Mouse (Mus musculus): Measurements from ENCODE around the gene 2310033P09Rik. TPM values are rescaled to one million over a fixed set of nuclear protein-coding genes. Genes with fewer than 3 reads are reported as not detected.
A peak's percentile ranks its signal among the peaks of the same experiment; 100 is the strongest.

The 2310033P09Rik gene
- 15.4 and 15.9 TPM in 2 replicates for polyA plus RNA-seq (2015; fragmentation: Nextera tagmentation; extraction: Ambion mirVana)

DNA sequence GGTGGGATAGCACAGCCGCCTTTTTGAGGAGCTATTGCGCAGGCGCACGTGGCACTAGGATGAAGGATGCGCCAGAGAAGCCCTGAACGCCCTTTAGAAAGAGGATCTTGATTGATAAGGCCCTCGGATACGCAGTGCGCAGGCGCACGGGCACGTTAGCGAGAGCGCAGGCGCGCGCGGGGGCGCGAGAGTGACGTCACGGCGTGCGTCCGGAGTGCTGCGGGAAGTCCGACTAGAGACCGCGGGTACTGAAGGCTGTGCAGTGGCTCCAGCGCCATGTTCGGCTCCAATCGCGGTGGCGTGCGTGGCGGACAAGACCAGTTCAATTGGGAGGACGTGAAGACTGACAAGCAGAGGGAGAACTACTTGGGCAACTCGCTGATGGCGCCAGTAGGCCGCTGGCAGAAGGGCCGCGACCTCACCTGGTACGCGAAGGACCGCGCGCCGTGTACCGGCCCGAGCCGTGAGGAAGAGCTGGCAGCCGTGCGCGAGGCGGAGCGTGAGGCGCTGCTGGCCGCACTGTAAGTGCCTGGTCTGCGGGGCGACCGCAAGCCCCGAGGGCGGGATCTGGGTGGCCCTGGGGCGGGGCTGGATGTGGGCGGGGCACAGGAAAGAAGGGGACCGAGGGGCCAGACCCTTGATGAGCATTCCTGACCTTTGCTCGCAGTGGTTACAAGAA, at the start of gene 2310033P09Rik:
2310033P09Rik (plus strand) TSS at position 169 of the 679 bp plus-strand sequence.
- peak within 1 kb of the TSS; percentile 95 for H3K9ac ChIP-seq
- peak; percentile 81 for ATAC-seq (ENCODE audit: insufficient read depth)
- peaks cover 76% of the 10 kb centered on the region for H3K36me3 ChIP-seq (replicated peaks)
- H3K27ac ChIP-seq (replicated peaks), result peak within 1 kb of the TSS; percentile 94
- WGBS (ENCODE audit: insufficient replicate concordance), result under 1% methylated on average over 67 of the region's 67 CpGs
- no peaks in the 10 kb centered on the region for H3K9me3 ChIP-seq (replicated peaks)
- H3K4me3 ChIP-seq (replicated peaks), result peak within 1 kb of the TSS; percentile 97
- peak within 1 kb of the TSS; percentile 94 for H3K4me2 ChIP-seq
- peaks cover 46% of the 10 kb centered on the region for H3K4me1 ChIP-seq (replicated peaks)
- H3K27me3 ChIP-seq, result no peaks in the 10 kb centered on the region

GRCm38 (mm10) chr11:59159099-59159498, 49.0 kb upstream of the 2310033P09Rik start:
- H3K36me3 ChIP-seq (replicated peaks), result peaks cover 66% of the 10 kb centered on the region
- H3K4me2 ChIP-seq, result no peak overlapping the region
- H3K27me3 ChIP-seq, result no peaks in the 10 kb centered on the region
- ATAC-seq (ENCODE audit: insufficient read depth), result no peak
- no peak overlapping the region for H3K27ac ChIP-seq (replicated peaks)
- peaks cover 31% of the 10 kb centered on the region for H3K4me1 ChIP-seq (replicated peaks)
- H3K9me3 ChIP-seq (replicated peaks), result no peaks in the 10 kb centered on the region
- H3K4me3 ChIP-seq (replicated peaks), result no peak overlapping the region
- no peak overlapping the region for H3K9ac ChIP-seq
- WGBS (ENCODE audit: insufficient replicate concordance), result 90% methylated on average over 13 of the region's 13 CpGs

DNA sequence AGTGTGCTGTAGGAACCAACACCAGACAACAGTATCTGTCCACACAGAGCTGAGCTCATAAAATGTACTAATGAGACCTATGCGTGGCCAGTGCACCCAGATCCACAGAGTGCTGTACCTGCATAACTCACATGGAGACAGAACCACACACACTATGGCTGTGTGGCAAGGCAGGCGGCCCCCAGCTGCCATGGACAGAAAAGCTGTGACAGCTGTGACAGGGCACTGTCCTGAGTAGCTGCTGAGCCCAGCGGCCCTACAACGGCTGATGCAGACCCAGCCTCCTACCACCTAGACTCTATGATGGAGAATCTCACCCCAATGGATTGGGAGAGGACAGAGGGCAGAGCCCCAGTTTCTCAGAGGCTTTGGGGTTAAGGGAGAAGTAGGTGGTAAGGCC, 48.6 kb upstream of the 2310033P09Rik start:
- Histone ChIP-seq H3K9me3 (replicated peaks) (no peaks in the 10 kb centered on the region), H3K9ac (no peak overlapping the region), H3K36me3 (replicated peaks) (peaks cover 66% of the 10 kb centered on the region), H3K4me2 (no peak overlapping the region), H3K4me1 (replicated peaks) (peaks cover 34% of the 10 kb centered on the region), H3K27ac (replicated peaks) (no peak overlapping the region), H3K27me3 (no peaks in the 10 kb centered on the region), H3K4me3 (replicated peaks) (no peak overlapping the region)
- WGBS (ENCODE audit: insufficient replicate concordance), result 85% methylated on average over 4 of the region's 4 CpGs
- no peak for ATAC-seq (ENCODE audit: insufficient read depth)

- H3K9me3 ChIP-seq (replicated peaks), result no peaks in the 10 kb centered on the region
- H3K4me1 ChIP-seq (replicated peaks), result peaks cover 47% of the 10 kb centered on the region
- peaks cover 55% of the 10 kb centered on the region for H3K36me3 ChIP-seq (replicated peaks)
- WGBS (ENCODE audit: insufficient replicate concordance), result 76% methylated on average over 5 of the region's 5 CpGs
- peak overlapping the region; percentile 85 for H3K4me2 ChIP-seq
- peak overlapping the region; percentile 78 for H3K4me3 ChIP-seq (replicated peaks)
- H3K27me3 ChIP-seq, result no peaks in the 10 kb centered on the region
- ATAC-seq (ENCODE audit: insufficient read depth), result no peak
- H3K27ac ChIP-seq (replicated peaks), result peak overlapping the region; percentile 99
- peak overlapping the region; percentile 64 for H3K9ac ChIP-seq
Measured at GRCm38 (mm10) chr11:59161398-59161797, 46.7 kb upstream of the 2310033P09Rik start.

DNA sequence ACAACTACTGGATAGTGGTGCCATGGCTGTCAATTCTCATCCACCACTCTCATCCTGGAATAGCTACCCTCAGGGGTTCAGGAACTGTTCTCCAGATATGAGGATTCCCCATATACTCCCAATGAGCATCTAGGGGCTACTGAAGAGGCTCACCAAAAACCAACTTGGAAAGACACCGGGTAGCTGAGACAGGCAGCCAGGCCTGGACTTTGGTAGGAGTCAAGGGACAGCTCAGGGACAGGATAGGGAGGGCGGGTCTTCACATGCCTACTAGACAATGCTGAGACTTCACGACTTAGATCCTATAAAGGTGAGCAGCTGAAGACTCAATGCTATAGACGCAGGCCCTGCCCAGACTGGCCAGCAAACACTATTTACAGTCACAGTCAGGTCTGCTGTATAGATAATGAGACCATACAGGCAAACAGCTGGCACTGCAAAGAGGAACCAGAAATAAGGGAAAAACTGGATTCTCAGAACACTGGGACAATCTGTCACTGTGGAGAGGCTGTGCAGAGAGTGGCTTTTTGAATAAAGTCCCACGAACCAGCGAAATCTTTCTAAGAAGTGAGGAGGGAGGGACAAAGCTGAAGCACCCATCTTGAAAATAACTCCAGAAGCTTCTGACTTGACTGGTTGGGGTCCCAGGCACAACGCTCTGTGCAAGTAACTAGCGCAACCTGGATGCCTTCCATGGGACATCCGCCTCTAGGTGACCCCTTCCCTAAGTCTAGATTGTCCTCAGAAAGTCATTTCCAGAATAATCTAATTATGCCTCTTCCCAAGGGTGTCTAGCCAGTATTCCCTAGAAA, 45.5 kb upstream of the 2310033P09Rik start:
- peak overlapping the region; percentile 64 for H3K9ac ChIP-seq
- peak overlapping the region; percentile 85 for H3K4me2 ChIP-seq
- peaks cover 43% of the 10 kb centered on the region for H3K36me3 ChIP-seq (replicated peaks)
- ATAC-seq (ENCODE audit: insufficient read depth), result no peak
- H3K27me3 ChIP-seq, result no peaks in the 10 kb centered on the region
- peak overlapping the region; percentile 99 for H3K27ac ChIP-seq (replicated peaks)
- H3K4me1 ChIP-seq (replicated peaks), result peaks cover 55% of the 10 kb centered on the region
- WGBS (ENCODE audit: insufficient replicate concordance), result 39% methylated on average over 9 of the region's 9 CpGs
- no peaks in the 10 kb centered on the region for H3K9me3 ChIP-seq (replicated peaks)
- H3K4me3 ChIP-seq (replicated peaks), result peak overlapping the region; percentile 78

DNA sequence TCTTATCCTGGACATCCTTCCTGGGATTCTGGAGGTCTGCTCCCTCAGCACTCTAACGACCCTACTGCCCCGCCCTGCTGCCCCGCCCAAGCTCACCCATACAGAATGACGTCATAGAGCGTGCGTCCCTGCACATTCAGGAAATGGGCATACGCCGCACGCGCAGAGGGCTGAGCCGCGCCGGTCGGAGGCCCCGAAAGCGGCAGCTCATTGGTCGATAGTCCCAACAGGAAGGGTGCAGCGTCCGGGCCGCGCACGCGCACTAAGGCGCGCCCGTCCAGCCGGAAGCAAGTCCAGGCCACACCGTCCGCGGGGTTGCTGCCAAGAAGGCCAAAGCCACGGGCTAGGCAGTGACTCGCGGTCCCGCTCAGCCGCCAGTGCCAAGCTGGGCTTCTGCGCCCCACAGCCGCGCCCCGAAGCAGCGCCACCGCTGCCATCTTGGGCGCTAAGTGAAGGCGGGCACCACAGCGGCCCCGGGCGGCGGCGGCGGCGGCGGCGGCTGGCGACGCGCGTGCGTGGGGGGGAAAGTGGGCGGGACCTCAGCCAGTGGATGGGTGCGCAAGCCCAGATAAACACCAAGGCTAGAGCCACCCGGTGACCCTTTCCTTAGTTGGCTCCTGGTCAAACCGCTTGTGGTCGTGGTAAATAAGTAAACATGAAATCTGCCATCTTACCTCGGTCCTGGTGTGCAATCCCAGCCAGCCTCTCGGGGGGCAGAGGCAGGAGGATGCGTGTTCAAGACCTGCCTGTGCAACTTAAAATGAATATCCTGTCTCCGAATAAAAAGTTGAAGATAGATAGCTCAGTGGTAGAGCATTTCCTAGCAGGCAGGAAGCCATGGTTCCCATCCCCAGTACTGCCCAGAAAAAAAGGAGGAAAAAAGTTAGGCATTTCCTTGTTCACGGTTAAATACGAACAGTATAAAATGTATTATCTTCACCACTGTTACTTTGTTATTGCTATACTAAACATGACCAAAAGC, 44.6 kb upstream of the 2310033P09Rik start, which contains the start of gene Iba57:
Iba57 (minus strand) TSS at position 485 of the 982 bp plus-strand sequence.
- peak within 1 kb of the TSS; percentile 99 for H3K27ac ChIP-seq (replicated peaks)
- H3K4me3 ChIP-seq (replicated peaks), result peak within 1 kb of the TSS; percentile 78
- no peaks in the 10 kb centered on the region for H3K9me3 ChIP-seq (replicated peaks)
- WGBS (ENCODE audit: insufficient replicate concordance), result 1% methylated on average over 68 of the region's 68 CpGs
- peak; percentile 89 for ATAC-seq (ENCODE audit: insufficient read depth)
- H3K4me1 ChIP-seq (replicated peaks), result peaks cover 63% of the 10 kb centered on the region
- peaks cover 34% of the 10 kb centered on the region for H3K36me3 ChIP-seq (replicated peaks)
- peak within 1 kb of the TSS; percentile 85 for H3K4me2 ChIP-seq
- no peaks in the 10 kb centered on the region for H3K27me3 ChIP-seq
- H3K9ac ChIP-seq, result peak within 1 kb of the TSS; percentile 88

DNA sequence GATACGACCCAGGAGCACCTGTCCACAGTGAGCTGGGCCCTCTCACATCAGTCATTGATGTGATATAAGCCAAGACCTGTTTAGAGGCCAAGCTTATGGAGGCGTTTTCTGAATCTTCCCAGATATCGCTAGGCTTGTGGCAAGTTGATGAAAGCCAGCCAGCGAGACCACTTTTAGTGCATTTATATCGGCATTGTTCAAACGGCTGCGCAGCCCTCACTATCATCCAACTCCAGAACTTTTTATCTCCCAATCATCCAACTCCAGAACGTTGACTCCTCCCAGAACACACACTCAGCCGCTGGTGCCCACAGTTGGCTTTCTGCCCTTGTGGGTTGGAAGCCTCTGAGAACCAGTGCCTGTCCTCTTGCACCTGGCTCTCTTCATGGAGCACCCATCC, 43.7 kb upstream of the 2310033P09Rik start:
- Histone ChIP-seq H3K9ac (peak overlapping the region; percentile 88), H3K4me2 (peak overlapping the region; percentile 85), H3K36me3 (replicated peaks) (peaks cover 26% of the 10 kb centered on the region), H3K4me1 (replicated peaks) (peaks cover 63% of the 10 kb centered on the region), H3K4me3 (replicated peaks) (peak overlapping the region; percentile 78), H3K27ac (replicated peaks) (peak overlapping the region; percentile 99), H3K9me3 (replicated peaks) (no peaks in the 10 kb centered on the region), H3K27me3 (no peaks in the 10 kb centered on the region)
- ATAC-seq (ENCODE audit: insufficient read depth), result peak; percentile 73
- WGBS (ENCODE audit: insufficient replicate concordance), result 14% methylated on average over 9 of the region's 9 CpGs

DNA sequence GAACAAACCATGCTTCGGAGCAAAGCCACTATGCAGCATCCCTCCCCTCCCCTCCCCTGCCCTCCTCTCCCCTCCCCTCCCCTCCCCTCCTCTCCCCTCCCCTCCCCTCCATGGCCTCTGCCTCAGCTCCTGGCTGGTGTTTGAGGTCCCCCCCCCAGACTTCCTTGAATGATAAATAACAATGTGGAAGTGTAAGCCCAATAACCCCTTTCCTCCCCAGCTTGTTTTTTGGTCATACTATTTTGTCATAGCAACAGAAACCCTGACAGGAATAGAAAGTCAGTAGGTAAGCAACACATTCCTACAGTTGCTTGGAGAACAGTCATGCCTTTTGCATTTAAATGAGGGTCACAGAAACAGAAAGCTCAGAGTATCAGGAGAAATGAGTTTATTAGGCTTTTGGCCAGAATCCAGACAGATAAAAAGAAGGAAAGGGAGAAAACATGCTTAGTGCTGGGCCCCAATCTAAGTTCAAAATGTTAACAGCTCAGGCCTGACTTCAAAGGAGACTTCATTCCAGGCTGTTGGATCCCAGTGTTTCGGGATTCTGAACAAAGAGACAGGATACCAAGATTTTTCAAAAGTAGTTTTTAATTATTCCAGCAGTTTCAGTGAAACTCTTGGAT, 42.4 kb upstream of the 2310033P09Rik start:
- H3K4me1 ChIP-seq (replicated peaks), result peaks cover 60% of the 10 kb centered on the region
- peak overlapping the region; percentile 99 for H3K27ac ChIP-seq (replicated peaks)

GRCm38 (mm10) chr11:59169807-59170206, 38.3 kb upstream of the 2310033P09Rik start:
- no peak overlapping the region for H3K4me2 ChIP-seq
- no peak overlapping the region for H3K4me3 ChIP-seq (replicated peaks)
- no peaks in the 10 kb centered on the region for H3K36me3 ChIP-seq (replicated peaks)
- H3K9me3 ChIP-seq (replicated peaks), result no peaks in the 10 kb centered on the region
- WGBS (ENCODE audit: insufficient replicate concordance), result 60% methylated on average over 3 of the region's 3 CpGs
- peaks cover 30% of the 10 kb centered on the region for H3K4me1 ChIP-seq (replicated peaks)
- ATAC-seq (ENCODE audit: insufficient read depth), result no peak
- no peak overlapping the region for H3K9ac ChIP-seq
- H3K27me3 ChIP-seq, result peaks cover 30% of the 10 kb centered on the region
- no peak overlapping the region for H3K27ac ChIP-seq (replicated peaks)

More for the DNA sequence above, 42.4 kb upstream of the 2310033P09Rik start:
- Histone ChIP-seq H3K36me3 (replicated peaks) (peaks cover 12% of the 10 kb centered on the region), H3K4me2 (peak overlapping the region; percentile 85; the same call in 1 of the 2 replicates), H3K9me3 (replicated peaks) (no peaks in the 10 kb centered on the region), H3K27me3 (no peaks in the 10 kb centered on the region), H3K9ac (no peak overlapping the region), H3K4me3 (replicated peaks) (no peak overlapping the region)
- 31% methylated on average over 2 of the region's 2 CpGs for WGBS (ENCODE audit: insufficient replicate concordance)
- ATAC-seq (ENCODE audit: insufficient read depth), result no peak

GRCm38 (mm10) chr11:59170549-59170948, 37.6 kb upstream of the 2310033P09Rik start:
- 62% methylated on average over 4 of the region's 4 CpGs for WGBS (ENCODE audit: insufficient replicate concordance)
- no peak overlapping the region for H3K9ac ChIP-seq
- ATAC-seq (ENCODE audit: insufficient read depth), result no peak

More at GRCm38 (mm10) chr11:59170549-59170948, 37.6 kb upstream of the 2310033P09Rik start:
- Histone ChIP-seq H3K27me3 (peaks cover 37% of the 10 kb centered on the region), H3K4me2 (no peak overlapping the region), H3K27ac (replicated peaks) (no peak overlapping the region), H3K4me1 (replicated peaks) (peaks cover 23% of the 10 kb centered on the region), H3K4me3 (replicated peaks) (no peak overlapping the region), H3K9me3 (replicated peaks) (no peaks in the 10 kb centered on the region), H3K36me3 (replicated peaks) (no peaks in the 10 kb centered on the region)

All from liver, embryonic 15.5 days (tissue).